Mouse (Mus musculus): Measurements from ENCODE around the gene Nrxn3.

Nrxn3 gene

DNA sequence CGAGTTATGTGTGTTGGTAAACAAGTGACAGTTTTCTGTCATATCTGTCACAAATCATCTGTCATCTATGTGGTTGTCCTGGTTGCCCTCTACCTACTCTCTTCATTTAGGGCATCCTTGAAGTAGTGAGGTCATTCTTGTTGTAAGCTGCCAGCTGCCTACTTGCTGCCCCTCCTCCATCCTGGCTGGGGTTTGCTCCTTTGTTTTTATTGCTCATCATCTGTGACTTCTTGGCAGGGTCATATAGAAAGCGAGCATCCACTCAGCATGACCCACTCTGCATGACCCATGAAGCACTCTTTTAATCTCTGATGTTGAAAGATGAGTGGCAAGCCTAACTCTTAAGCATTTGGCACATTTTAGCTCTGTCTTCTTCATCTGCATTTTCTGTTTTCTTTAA lies 194.1 kb downstream of the Nrxn3 start:
- DNase-seq (ENCODE audit: low read depth in 2 of 2, low spot score in 2 of 2) = no peak

DNA sequence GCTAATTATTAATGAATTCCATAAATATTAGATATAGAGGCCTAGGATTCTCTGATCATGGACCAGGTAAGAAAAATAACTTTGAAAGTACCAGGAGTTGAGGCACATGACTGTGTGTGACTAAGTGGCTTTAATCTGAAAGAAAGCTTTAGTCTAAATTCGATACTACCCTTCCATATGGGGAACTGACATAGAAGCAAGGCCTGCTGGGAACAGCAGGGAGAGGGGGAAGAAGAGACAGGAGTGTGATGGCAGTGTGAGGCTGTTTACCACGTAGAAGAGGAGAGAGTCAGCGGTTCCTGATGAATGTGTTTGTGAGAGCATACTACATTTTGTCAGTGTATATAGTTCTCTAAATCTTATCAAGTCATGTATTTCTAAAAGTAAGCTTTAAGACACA lies 202.2 kb downstream of the Nrxn3 start:
- no peak for DNase-seq (ENCODE audit: low read depth in 2 of 2, low spot score in 2 of 2)

DNA sequence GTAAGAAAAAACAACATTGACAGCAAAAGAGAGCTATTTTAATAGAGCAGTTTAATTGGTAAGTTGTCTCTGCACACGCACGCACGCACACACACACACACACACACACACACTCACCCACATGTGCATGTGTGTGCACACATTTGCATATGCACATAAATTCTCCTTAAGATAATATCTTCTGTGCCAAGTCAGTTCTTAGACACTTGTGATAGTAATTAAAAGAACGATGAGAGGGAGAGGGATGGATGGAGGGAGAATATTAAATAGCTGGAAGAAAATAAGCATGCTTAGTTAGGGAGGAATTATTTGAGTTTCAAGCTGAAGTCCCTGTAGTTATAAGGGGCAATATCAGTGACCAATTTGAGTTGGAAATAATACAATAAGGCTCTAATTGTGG lies 203.6 kb downstream of the Nrxn3 start:
- no peak for DNase-seq (ENCODE audit: low read depth in 2 of 2, low spot score in 2 of 2)

DNA sequence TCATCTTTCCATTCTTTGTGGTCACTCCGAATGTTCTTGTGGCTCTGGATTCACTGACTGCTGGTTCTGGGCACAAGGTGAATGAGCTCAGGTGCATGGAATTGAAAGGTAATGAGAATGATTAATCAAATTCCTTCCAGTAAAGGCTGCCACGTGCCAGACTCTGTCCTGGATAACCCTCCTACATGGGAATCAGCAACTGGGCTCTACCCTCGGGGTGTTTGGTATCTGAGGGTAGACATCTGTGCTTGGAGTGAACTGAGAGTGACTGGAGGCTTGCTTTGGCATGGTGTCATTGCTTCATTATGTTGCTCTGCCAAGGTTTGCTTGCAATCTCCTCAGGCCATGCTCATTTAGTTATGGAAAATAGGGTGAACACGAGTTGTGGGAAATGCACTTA lies 209.0 kb downstream of the Nrxn3 start:
- no peak for DNase-seq (ENCODE audit: low read depth in 2 of 2, low spot score in 2 of 2)

DNA sequence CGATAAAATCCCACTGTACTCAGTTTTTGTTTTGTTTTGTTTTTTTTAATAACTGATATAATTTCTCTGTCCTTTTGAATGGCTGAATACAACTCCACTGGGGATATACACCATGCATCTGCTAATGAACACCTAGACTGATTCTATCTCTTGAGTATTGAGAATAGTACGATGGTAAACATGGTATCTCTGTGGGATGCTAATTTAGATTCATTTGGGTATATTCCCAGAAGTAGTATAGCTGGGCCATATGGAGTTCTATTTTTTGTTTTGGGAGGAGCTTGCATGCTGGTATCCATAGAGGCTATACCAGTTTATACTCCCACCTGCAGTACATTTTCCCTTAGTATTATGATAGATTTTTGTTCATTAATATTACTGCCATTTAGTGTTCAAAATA lies 217.0 kb downstream of the Nrxn3 start:
- DNase-seq (ENCODE audit: low read depth in 2 of 2, low spot score in 2 of 2) = no peak

DNA sequence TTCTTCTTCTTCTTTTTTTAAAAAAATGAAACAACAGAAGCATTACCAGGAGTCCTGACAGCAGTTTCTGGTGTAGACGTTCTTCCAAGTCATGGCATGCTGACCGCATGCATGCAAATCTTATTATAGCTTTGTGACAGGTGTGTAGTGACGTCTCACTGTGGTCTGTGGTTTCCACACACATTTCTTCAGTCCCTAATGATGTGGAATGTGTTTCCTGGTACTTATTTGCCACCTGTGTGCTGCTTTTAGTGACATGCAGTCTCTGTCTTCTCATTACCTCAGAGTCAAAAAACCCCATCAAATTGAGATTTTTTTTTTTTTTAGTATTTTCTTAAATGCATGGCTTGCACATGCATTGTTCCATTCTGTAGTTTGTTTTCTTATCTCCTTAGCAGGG lies 222.3 kb downstream of the Nrxn3 start:
- no peak for DNase-seq (ENCODE audit: low read depth in 2 of 2, low spot score in 2 of 2)

DNA sequence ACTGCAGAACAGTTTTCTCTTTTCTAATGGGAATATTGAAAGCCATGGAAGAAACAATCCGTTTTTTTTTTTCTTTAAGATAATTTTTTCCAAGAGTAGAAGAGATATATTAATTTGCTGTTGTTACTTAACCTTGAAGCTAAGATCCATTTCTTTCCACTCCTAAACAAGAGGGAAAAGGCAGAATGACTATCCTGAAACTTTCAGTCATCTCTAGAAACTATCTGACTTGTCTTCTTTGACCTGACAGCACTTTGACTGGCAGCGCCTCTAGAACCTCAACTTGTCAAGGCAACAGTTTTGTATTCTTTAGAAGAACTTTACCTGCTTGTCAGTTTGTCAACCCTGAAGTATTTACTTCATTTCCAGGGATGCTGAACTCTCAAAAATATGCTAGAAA lies 227.2 kb downstream of the Nrxn3 start:
- DNase-seq (ENCODE audit: low read depth in 2 of 2, low spot score in 2 of 2) = no peak

DNA sequence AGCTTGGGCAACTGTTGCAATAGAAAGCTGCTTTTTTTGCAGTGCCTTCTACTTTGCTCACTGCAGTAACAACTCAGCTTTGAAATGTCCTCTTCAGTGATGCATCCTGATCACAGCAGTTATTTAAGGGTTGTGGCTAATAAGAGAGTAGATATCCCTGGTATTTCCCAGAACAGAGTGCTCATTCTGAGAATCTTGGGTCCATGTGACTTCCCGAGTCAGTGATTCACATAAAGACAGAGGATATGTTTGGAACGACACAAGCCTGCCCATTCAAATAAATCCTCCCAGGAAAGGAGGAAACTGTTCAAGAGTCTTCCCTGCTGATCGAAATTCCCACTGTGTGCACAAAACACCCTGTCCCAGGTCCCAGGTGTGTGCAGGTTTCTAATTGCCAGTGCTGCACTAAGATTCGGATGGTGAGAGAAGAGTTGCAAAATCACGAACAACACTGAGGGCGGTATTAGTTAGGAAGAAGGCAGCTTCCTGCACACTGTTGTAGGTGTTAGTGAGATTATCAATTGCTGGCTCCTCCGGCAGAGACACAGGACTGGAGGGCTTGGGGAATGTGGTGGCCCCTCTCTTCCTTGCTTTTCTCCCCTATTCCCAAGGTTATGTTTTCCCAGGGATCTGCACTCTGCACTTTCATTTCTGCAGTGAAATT lies 230.4 kb downstream of the Nrxn3 start:
- no peak for DNase-seq (ENCODE audit: low read depth in 2 of 2, low spot score in 2 of 2)

DNA sequence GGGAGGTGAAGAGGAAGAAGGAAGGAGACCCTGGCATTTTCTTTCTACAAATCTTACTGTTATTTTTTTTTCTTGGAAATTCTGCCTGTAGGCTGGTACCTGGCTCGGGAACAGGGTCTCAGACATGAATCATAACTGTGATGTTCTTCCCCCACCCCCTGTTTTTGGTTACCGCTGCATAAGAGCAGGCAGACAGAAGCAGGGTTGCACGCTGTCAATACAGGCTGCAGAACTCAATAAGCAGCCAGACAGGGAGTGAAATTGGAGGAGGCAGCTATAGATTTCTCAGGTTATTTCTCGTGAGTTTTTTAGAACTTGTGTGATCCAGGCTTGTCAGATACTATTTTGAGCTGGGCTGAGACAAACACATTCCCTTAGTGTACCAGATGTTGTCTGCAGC lies 231.1 kb downstream of the Nrxn3 start:
- DNase-seq (ENCODE audit: low read depth in 2 of 2, low spot score in 2 of 2) = no peak

DNA sequence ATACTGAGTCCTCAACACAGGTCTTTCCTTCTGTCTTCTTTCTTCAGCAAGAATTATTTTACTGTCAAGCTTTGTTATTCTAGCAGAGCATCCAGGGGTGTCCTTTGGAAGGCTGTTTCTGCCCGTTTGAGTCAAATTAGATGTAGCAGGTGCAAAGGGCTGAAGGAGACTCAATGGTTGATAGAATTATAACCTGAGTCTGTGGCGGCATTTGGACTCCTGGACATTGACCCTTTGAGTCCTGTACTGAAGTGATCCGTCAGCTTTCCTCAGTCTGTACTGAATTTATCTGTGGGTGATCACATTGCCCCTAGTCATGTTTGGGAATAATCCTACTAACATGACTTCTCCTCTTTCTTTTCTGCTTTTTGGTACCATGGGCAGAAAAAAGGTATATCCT lies 234.8 kb downstream of the Nrxn3 start:
- DNase-seq (ENCODE audit: low read depth in 2 of 2, low spot score in 2 of 2) = no peak

DNA sequence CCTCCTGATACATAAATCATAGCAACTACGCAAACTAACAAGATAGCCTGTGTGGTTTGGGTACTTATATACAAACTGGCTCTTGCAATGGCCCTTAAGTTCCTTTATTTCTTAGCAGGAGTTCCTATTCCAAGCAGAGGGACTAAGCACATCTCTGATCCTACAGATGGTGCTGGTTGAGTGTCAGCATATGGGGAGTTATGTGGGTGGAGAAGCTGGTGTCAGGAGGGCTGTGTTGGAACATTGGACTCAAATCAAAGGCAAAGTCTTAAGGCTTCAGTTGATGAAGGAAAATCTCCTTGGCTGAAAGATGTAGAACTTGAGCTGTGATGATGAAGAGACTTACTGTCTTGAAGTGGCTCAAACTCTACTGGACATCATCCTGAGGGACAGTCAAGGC lies 238.1 kb downstream of the Nrxn3 start:
- no peak for DNase-seq (ENCODE audit: low read depth in 2 of 2, low spot score in 2 of 2)

DNA sequence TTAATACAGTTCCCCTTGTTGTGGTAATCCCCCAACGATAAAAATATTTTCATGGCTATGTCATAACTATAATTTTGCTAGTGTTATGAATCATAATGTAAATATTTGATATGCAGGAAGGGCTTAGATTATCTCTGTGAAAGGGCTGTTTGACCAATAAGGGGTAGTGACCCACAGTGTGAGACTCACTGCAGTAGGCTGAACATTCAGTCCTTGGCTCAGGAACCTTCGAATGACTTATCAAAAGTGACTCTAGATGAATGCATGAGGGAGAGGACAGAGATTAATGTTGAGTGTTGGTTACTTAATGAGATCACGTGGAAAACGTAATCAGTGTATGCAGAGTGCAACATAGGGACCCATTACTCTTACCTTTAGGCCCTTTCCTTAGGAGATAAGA lies 243.7 kb downstream of the Nrxn3 start:
- no peak for DNase-seq (ENCODE audit: low read depth in 2 of 2, low spot score in 2 of 2)

DNA sequence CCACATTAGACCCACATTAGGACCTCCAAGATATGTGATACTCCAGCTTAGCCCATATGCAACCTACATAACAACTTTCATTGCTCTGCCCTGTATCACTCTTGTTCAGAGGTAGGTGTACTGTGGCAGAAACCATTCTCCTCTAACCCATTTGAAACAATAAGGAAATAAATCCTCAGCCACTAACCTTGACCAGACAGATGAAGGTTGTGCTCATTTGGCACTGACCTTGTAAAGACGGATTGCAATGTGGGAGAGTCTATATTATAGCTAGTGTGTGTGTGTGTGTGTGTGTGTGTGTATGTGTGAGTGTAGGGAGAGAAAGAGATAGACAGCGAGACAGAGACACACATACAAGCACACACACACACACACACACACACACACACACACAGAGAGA lies 253.9 kb downstream of the Nrxn3 start:
- no peak for DNase-seq (ENCODE audit: low read depth in 2 of 2, low spot score in 2 of 2)

DNA sequence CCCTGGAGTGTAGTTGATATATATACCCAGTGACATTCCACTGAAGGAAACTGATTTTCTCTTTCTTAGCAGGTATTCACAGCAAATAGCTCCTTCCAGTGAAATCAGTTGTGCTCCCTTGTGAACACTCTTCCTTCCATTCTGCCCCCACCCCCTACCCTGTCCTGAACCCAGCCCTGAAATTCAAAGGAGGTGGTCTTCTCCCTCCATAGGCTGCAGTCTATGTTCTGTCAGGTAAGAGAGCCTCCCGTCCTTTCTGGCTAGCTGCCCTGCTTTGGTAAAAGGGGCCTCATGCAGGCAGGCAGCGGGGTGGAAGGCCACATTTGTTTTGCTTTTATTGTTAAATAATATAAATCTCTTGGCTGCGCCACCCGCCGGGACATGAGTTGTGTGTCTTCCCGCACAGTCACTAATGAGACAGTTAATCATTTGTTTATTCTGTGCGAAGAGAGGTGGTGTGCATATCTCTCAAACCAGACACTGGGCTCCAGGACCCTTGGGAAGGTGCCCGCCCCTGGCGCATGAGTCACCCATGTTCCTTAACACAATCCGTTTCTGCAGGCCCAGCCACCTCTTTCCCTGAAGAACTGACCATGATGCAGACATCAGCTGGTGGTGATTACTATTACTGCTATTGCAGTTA lies 261.1 kb downstream of the Nrxn3 start:
- no peak for DNase-seq (ENCODE audit: low read depth in 2 of 2, low spot score in 2 of 2)

DNA sequence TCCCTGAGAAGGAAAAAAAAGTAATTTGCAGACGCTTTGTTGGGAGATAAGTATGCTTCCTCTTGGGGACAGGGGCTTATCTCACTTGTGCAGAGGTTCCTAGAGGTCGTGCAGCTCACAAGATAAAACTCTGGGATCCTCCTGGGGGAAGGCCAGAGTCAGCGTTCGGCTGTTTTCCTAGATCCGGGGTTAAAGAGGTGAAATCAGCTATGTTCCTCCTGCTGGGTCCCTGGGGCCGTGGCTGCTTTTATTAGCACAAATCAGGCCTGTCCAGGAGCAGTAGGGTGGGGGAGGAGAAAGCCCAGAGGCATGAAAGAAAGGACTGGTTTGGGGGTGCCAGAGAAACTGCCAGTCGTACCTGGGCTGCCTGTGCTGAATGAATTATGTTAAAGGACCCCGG lies 261.7 kb downstream of the Nrxn3 start:
- DNase-seq (ENCODE audit: low read depth in 2 of 2, low spot score in 2 of 2) = no peak

DNA sequence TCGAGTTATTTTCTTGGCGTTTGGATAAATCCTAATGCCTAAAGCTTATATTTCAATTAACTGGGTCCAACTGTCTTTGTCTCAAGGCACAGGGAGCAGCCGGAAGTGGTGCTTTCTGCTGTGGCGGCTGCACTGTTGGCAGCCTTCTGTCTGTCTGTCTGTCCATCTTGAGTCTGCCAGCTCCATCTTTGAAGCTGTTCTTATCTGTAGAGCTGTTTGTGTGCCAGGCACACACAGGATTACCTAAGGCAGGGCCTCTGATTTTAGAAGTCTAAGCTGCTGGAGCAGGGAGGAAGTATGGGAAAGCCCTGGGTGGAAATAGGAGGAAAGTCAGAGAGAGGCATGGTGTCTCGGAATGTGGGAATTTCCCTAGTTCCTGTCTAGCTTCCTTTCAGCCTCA lies 262.1 kb downstream of the Nrxn3 start:
- no peak for DNase-seq (ENCODE audit: low read depth in 2 of 2, low spot score in 2 of 2)

DNA sequence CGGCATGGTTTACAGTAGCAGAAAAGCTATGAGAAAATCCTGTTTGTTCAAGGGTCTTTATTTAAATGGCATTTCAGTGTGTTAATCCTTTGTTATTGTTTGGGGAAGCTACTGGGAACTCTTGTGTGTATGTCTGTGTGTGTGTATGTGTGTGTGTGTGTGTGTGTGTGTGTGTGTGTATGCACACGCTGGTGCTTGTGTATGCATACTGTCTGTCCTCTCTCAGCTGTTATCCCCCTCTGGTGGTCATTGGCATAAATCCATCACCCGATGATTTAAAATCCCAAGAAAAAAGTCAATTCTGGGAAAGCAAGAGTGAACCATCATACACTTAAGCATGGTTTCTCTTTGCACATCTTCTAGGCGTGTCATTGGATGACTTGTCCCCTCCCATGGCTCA lies 264.4 kb downstream of the Nrxn3 start:
- DNase-seq (ENCODE audit: low read depth in 2 of 2, low spot score in 2 of 2) = no peak

DNA sequence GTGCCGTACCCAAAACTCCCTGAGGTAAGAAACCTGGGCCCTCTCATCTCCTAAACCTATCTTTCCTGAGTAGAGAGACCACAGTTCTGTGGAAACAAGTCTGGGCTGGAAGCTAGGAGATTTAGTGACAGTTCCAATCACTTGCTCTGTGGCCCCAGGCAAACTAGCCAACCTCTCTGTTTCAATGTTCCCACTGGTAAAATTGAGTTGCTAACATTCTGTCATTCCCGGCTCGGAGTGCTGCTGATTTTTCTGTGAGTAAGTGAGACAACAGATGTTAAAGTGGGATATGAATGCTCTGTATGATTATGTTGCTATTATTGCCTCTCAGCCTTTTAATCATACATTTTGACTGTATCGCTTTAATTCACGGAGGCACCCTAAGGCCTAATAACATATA lies 268.1 kb downstream of the Nrxn3 start:
- DNase-seq (ENCODE audit: low read depth in 2 of 2, low spot score in 2 of 2) = no peak

DNA sequence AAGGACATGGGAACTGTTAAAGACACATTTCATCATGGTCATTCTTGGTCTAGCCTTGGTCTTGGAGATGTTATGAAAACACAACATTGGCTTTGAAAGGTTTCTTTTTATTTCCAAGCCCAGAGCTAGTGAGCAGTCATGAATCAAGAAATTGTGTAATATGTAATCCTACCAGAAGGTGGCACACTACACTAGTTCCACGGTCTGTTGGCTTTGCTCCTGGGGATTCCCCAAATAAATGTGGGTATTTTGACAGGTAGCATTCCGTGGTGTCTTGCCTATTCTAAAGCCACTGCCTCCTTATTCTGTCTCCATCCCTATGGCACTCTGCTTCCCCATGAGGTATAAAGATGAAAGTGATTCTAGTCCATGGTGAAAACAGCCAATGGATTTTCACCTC lies 269.5 kb downstream of the Nrxn3 start:
- DNase-seq (ENCODE audit: low read depth in 2 of 2, low spot score in 2 of 2) = no peak

DNA sequence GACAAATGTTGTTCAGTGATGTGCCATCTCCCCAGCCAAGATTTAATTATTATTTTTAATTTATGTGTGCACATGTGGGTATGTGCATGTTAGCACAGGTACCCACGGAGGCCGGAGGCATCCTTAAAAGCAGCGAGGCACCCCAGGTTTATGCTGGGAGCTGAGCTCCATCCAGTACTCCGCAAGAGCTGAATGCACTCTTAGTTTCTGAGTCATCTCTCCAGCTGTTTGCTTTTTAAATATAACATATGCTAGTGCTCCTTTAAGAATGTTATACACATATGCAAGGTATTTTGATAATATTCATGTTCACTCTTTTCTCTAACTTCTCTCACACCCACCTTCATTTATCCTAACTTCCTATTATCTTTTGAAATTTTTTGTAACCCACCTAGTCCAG lies 271.1 kb downstream of the Nrxn3 start:
- no peak for DNase-seq (ENCODE audit: low read depth in 2 of 2, low spot score in 2 of 2)

DNA sequence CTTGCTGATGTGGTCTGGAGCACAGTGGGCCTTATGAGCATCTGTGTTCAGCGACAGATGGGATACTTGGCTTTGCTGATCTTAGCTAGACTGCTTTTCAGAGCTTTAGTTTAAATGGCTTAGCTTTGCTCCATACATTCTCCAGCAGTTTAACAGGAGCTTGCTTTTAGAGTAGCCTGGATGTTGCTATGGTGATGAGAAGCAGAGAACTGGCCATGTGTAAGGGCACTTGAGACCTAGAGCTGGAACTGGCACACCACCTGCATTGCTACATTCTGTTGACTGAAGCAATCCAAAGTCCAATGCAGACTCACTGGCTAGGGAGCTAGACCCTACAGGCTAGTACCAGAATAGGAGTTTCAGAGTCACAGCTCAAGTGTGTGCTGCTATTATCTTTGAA lies 293.8 kb downstream of the Nrxn3 start:
- no peak for DNase-seq (ENCODE audit: low read depth in 2 of 2, low spot score in 2 of 2)

DNA sequence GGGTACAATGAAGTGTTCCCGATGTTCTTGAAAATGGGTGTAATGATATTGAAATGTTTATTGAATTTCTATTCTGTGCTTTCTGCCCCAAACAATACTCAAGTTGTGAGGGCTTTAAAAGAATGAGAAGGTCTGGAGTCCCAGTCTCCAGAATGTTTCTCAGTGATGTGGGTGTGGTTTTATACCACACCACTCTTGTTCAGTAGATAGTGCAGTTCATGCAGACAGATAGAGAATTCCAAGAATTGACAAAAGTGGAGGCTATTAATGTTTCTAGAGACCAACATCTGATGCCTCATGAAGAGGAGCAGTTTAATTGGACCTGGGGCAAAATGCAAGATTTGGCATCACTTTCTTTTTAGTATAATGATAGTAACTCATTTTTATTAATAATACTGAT lies 302.5 kb downstream of the Nrxn3 start:
- DNase-seq (ENCODE audit: low read depth in 2 of 2, low spot score in 2 of 2) = no peak

DNA sequence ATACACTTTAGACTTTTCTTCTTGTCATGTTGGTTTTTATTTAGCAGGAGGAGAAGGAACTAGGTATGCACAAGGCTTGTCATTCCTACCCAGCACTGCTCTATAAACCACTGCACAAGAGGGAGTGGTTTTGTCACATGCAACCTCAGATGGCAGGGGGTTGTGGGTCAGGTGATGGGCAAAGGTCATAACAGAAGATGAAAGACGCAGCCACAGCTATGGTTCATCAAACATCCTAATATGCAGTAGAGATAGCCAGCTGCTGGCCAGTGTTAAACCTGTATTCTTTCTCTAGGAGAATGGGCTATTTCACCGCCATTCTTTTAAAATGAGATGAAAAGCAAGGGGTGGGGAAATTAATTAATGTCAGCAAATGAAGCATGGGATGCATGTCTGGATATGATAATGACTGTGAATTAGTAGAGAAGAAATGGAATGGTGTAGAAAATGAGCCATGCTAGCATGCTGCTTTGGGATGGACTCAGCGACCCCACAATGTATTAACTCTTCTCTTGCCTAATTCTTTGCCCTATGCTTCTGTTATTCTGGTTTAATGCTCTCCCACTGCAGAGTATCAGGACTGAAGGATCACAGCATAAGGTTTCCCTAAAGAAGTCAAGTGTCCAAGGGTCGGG lies 313.4 kb downstream of the Nrxn3 start:
- no peak for DNase-seq (ENCODE audit: low read depth in 2 of 2, low spot score in 2 of 2)
